In the genomic region with DNA sequence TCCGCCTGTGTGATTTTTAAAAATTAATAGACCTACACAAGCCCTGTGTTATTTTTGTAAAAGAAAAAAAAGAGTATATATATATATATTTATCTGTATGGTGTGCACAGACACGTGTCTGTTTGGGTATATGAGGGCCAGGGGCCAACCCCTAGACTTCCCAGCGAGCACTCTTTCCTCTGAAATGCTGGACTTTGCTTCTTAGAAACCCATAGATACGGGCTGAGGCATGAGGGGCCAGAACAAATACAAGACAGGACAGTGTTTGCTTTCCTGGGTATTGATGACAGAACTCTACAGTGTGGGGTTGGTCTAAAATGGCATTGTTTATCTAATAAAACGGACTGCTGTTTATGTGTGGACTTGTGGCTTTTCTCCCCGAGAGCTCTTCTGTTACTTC, we compare ENCODE assay signal across 21 mouse cellular contexts.
DNase-seq lines count a peak whose midpoint lies in the region; ATAC-seq and TF ChIP-seq lines count a peak whose summit lies in the region.
"Had no signal": no experiment of that assay in that cellular context is flagged by ENCODE, and none has a peak within 500 bp of the region (broad histone marks: within the 10 kb centered on the region; RNA-seq: fewer than 3 reads in every experiment).

No protein-coding gene starts in this region.

- no peak overlapping the region for H3K4me3 ChIP-seq in left cerebral cortex, adult 2 months
- no peak overlapping the region for H3K4me3 ChIP-seq in intestine, embryonic 14.5 days (ENCODE audit: low read depth, low read length)
- no peak overlapping the region for H3K4me3 ChIP-seq in intestine, postnatal 0 days (ENCODE audit: low read depth, low read length)
- no peak overlapping the region for H3K4me3 ChIP-seq in liver, embryonic 16.5 days (ENCODE audit: low read depth, low read length)
- no peak overlapping the region for H3K4me3 ChIP-seq in gastrocnemius, adult 2 months
- H3K4me3 ChIP-seq: embryonic facial prominence, embryonic 15.5 days; forebrain, embryonic 15.5 days; heart, adult 2 months; heart, embryonic 15.5 days; hindbrain, embryonic 10.5 days had no signal

- H3K9me3 ChIP-seq in intestine, embryonic 14.5 days (ENCODE audit: control insufficient read depth, low read length) = peaks cover 11% of the 10 kb centered on the region; the same call in 1 of the 2 replicates
- H3K9me3 ChIP-seq in intestine, postnatal 0 days (ENCODE audit: control insufficient read depth) = no peaks in the 10 kb centered on the region
- no peaks in the 10 kb centered on the region for H3K9me3 ChIP-seq in liver, embryonic 16.5 days (replicated peaks; ENCODE audit: control insufficient read depth, low read length)
- H3K9me3 ChIP-seq: forebrain, embryonic 15.5 days; heart, embryonic 15.5 days had no signal

- peak; percentile 57 for ATAC-seq in intestine, embryonic 14.5 days (replicated peaks; ENCODE audit: low FRiP score, low TSS enrichment, low read depth)
- peak; percentile 54; the same call in 1 of the 2 replicates for ATAC-seq in intestine, postnatal 0 days
- ATAC-seq in liver, embryonic 16.5 days (ENCODE audit: low read depth) = peak; percentile 70
- ATAC-seq: forebrain, embryonic 15.5 days had no signal

- H3K27ac ChIP-seq in left cerebral cortex, adult 2 months = peak overlapping the region; percentile 11; the same call in 1 of the 2 replicates
- H3K27ac ChIP-seq in intestine, embryonic 14.5 days (ENCODE audit: low read depth) = no peak overlapping the region
- H3K27ac ChIP-seq in intestine, postnatal 0 days (ENCODE audit: low read depth, low read length) = no peak overlapping the region
- H3K27ac ChIP-seq in liver, embryonic 16.5 days (ENCODE audit: low read length) = no peak overlapping the region
- H3K27ac ChIP-seq in gastrocnemius, adult 2 months = no peak overlapping the region
- H3K27ac ChIP-seq: embryonic facial prominence, embryonic 15.5 days; forebrain, embryonic 15.5 days; heart, adult 2 months; heart, embryonic 15.5 days; hindbrain, embryonic 10.5 days had no signal

- intact Hi-C loops in left cerebral cortex, adult 2 months (cut with DNase I) = no loop called here
- intact Hi-C loops in gastrocnemius, adult 2 months (cut with DNase I) = no loop called here

- TF ChIP-seq CTCF in left cerebral cortex, adult 2 months (IDR thresholded peaks at IDR 0.05) = no peak
- TF ChIP-seq CTCF in intestine, postnatal 0 days (IDR thresholded peaks at IDR 0.05; ENCODE audit: low read depth) = no peak
- TF ChIP-seq CTCF in gastrocnemius, adult 2 months (IDR thresholded peaks at IDR 0.05) = no peak

- peaks cover 60% of the 10 kb centered on the region for H3K36me3 ChIP-seq in intestine, embryonic 14.5 days (ENCODE audit: control insufficient read depth, insufficient read depth, low read length)
- peaks cover 42% of the 10 kb centered on the region for H3K36me3 ChIP-seq in intestine, postnatal 0 days (ENCODE audit: control insufficient read depth, insufficient read depth)
- H3K36me3 ChIP-seq in liver, embryonic 16.5 days (ENCODE audit: control insufficient read depth, insufficient read depth) = peaks cover 26% of the 10 kb centered on the region

- H3K9ac ChIP-seq in intestine, embryonic 14.5 days (ENCODE audit: low read length) = no peak overlapping the region
- H3K9ac ChIP-seq in intestine, postnatal 0 days (ENCODE audit: low read depth, low read length) = no peak overlapping the region
- no peak overlapping the region for H3K9ac ChIP-seq in liver, embryonic 16.5 days (ENCODE audit: low read depth, low read length)
- H3K9ac ChIP-seq: embryonic facial prominence, embryonic 15.5 days; forebrain, embryonic 15.5 days; heart, embryonic 15.5 days had no signal

- no peaks in the 10 kb centered on the region for H3K27me3 ChIP-seq in intestine, embryonic 14.5 days (replicated peaks; ENCODE audit: control insufficient read depth, insufficient read depth, low read length)
- no peaks in the 10 kb centered on the region for H3K27me3 ChIP-seq in intestine, postnatal 0 days (replicated peaks; ENCODE audit: control insufficient read depth, insufficient read depth, low read length)
- H3K27me3 ChIP-seq in liver, embryonic 16.5 days (ENCODE audit: control insufficient read depth, insufficient read depth, low read depth, low read length) = no peaks in the 10 kb centered on the region
- H3K27me3 ChIP-seq: embryonic facial prominence, embryonic 15.5 days; forebrain, embryonic 15.5 days; heart, embryonic 15.5 days had no signal

- peaks cover 9% of the 10 kb centered on the region; the same call in 1 of the 2 replicates for H3K4me1 ChIP-seq in intestine, embryonic 14.5 days (replicated peaks; ENCODE audit: control insufficient read depth, insufficient read depth, low read length)
- peaks cover 5% of the 10 kb centered on the region; the same call in 1 of the 2 replicates for H3K4me1 ChIP-seq in intestine, postnatal 0 days (replicated peaks; ENCODE audit: control insufficient read depth, insufficient read depth, low read length)
- H3K4me1 ChIP-seq in liver, embryonic 16.5 days (ENCODE audit: control insufficient read depth, low read depth, low read length) = no peaks in the 10 kb centered on the region
- H3K4me1 ChIP-seq: embryonic facial prominence, embryonic 15.5 days; forebrain, embryonic 15.5 days; hindbrain, embryonic 10.5 days had no signal

- WGBS in intestine, embryonic 14.5 days = 37% methylated on average over 6 of the region's 6 CpGs
- 30% methylated on average over 6 of the region's 6 CpGs for WGBS in intestine, postnatal 0 days
- WGBS in liver, embryonic 16.5 days (ENCODE audit: insufficient replicate concordance) = 52% methylated on average over 6 of the region's 6 CpGs

- no peak overlapping the region for H3K4me2 ChIP-seq in intestine, embryonic 14.5 days (ENCODE audit: low read length)
- no peak overlapping the region for H3K4me2 ChIP-seq in intestine, postnatal 0 days (replicated peaks; ENCODE audit: low read depth)
- H3K4me2 ChIP-seq in liver, embryonic 16.5 days (ENCODE audit: low read depth, low read length) = no peak overlapping the region
- H3K4me2 ChIP-seq: embryonic facial prominence, embryonic 15.5 days; forebrain, embryonic 15.5 days; heart, embryonic 11.5 days; heart, embryonic 15.5 days had no signal

- no peak for DNase-seq in left cerebral cortex, adult 2 months (ENCODE audit: extremely low spot score in 1 of 2, low spot score in 2 of 2)
- no peak for DNase-seq in left cerebral cortex, adult 8-10 months (ENCODE audit: low spot score in 2 of 2)
- no peak for DNase-seq in intestine, embryonic 14.5 days (ENCODE audit: low spot score)
- no peak for DNase-seq in thymus, postnatal 36 days
- DNase-seq in testis, postnatal 10 days (ENCODE audit: low spot score) = no peak
- DNase-seq in gastrocnemius, adult 2 months = no peak
- DNase-seq: adrenal gland, postnatal 10 days; cerebellum, adult 11 months; cerebellum, adult 8-10 months; cerebellum, postnatal 14 days; embryo, embryonic 11 days; gastrocnemius, postnatal 10 days; heart, adult 2 months; heart, postnatal 14 days had no signal
